Mouse (Mus musculus) MN1 (cell line): Measurements from ENCODE around the gene Gm10715.
"Not testable (repeated sequence)": the region's sequence is repeated elsewhere in the genome, so short reads cannot be mapped to it uniquely, and the experiment has no call there.

Experiments used
- DNase-seq: peaks from one replicate; pipeline ENCODE4 v3.0.0-alpha.2; 2016; ENCODE audit warnings: low spot score

The Gm10715 gene

GRCm38 (mm10) chr9:3024912-3025467 lies 11.7 kb upstream of the Gm10715 start, which contains the start of gene Gm10717:
Gene Gm10717, plus strand, starts transcription at chr9:3025417.
- not testable (repeated sequence) for DNase-seq

GRCm38 (mm10) chr9:3025653-3026052 lies 11.0 kb upstream of the Gm10715 start:
- not testable (repeated sequence) for DNase-seq

GRCm38 (mm10) chr9:3026136-3026535 lies 10.5 kb upstream of the Gm10715 start:
- DNase-seq = not testable (repeated sequence)

GRCm38 (mm10) chr9:3026741-3027140 lies 9.9 kb upstream of the Gm10715 start:
- DNase-seq = not testable (repeated sequence)

GRCm38 (mm10) chr9:3027200-3027599 lies 9.5 kb upstream of the Gm10715 start:
- DNase-seq = peak; percentile 67

- DNase-seq = not testable (repeated sequence)
These were observed 7.2 kb upstream of the Gm10715 start for GRCm38 (mm10) chr9:3029276-3030000.

- peak; percentile 89 for DNase-seq
These were observed 5.9 kb upstream of the Gm10715 start for GRCm38 (mm10) chr9:3030677-3031318.

- DNase-seq = not testable (repeated sequence)
These were observed 2.4 kb upstream of the Gm10715 start, which contains the start of gene Gm17535 for GRCm38 (mm10) chr9:3034299-3034698. Gene Gm17535, plus strand, starts transcription at chr9:3034599.

GRCm38 (mm10) chr9:3038161-3038560 lies 1.5 kb downstream of the Gm10715 start:
- peak; percentile 7 for DNase-seq
